ENCODE assay signal across 8 mouse cellular contexts in genomic region chr6:51468891-51469561, GRCm38 (mm10). TPM values are rescaled to one million over a fixed set of nuclear protein-coding genes. Genes with fewer than 3 reads are reported as not detected.
A peak's percentile ranks its signal among the peaks of the same experiment; 100 is the strongest.
DNase-seq lines count a peak whose midpoint lies in the region; ATAC-seq lines count a peak whose summit lies in the region.

No protein-coding gene starts in this region.

- no peaks in the 10 kb centered on the region for H3K9me3 ChIP-seq in hindbrain, embryonic 13.5 days

- under 1% methylated on average over 63 of the region's 63 CpGs for WGBS in hindbrain, embryonic 13.5 days

- H3K9ac ChIP-seq in hindbrain, embryonic 13.5 days: peak overlapping the region; percentile 100

- peak overlapping the region; percentile 100 for H3K27ac ChIP-seq in hindbrain, embryonic 13.5 days

- no peaks in the 10 kb centered on the region for H3K27me3 ChIP-seq in hindbrain, embryonic 13.5 days

- peak overlapping the region; percentile 98 for H3K4me3 ChIP-seq in hindbrain, embryonic 13.5 days

- peaks cover 28% of the 10 kb centered on the region for H3K36me3 ChIP-seq in hindbrain, embryonic 13.5 days

- DNase-seq in NIH3T3 (ENCODE audit: low read depth): peak; percentile 94
- peak; percentile 86 to 88 for DNase-seq in cerebellum, postnatal 14 days
- peak; percentile 50 to 72 for DNase-seq in frontal cortex, postnatal 14 days (ENCODE audit: low spot score in 2 of 2)
- peak; percentile 69 to 76 for DNase-seq in layer of hippocampus, postnatal 25 days (ENCODE audit: extremely low spot score in 1 of 2, low spot score in 1 of 2)
- peak; percentile 80 for DNase-seq in lung, postnatal 14 days
- peak; percentile 75 for DNase-seq in retina, adult 2 months (ENCODE audit: low read depth, low spot score)
- peak; percentile 84 for DNase-seq in thymus, postnatal 25 days

- ATAC-seq in hindbrain, embryonic 13.5 days (ENCODE audit: low FRiP score): peak; percentile 30

- H3K4me2 ChIP-seq in hindbrain, embryonic 13.5 days: peak overlapping the region; percentile 70

- peaks cover 41% of the 10 kb centered on the region for H3K4me1 ChIP-seq in hindbrain, embryonic 13.5 days (replicated peaks)

RNA-seq across cellular contexts. Expression of gene Hnrnpa2b1, which starts 0.7 kb away (rescaled TPM):
- polyA plus RNA-seq in hindbrain, embryonic 13.5 days (2015; fragmentation: Nextera tagmentation; extraction: Ambion mirVana): 1,784 and 1,810 TPM in 2 replicates
- 100 to 1,000 TPM; 444 to 529 TPM for total RNA-seq in layer of hippocampus, postnatal 25 days (2021)

RNA-seq across cellular contexts. Expression of gene Cbx3, which starts 1.1 kb away (rescaled TPM):
- 517 TPM in 2 replicates for polyA plus RNA-seq in hindbrain, embryonic 13.5 days (2015; fragmentation: Nextera tagmentation; extraction: Ambion mirVana)
- total RNA-seq in layer of hippocampus, postnatal 25 days (2021): 100 to 1,000 TPM; 138 to 145 TPM

RNA-seq across cellular contexts. Expression of gene Nfe2l3, which starts 36.6 kb away (rescaled TPM):
- polyA plus RNA-seq in hindbrain, embryonic 13.5 days (2015; fragmentation: Nextera tagmentation; extraction: Ambion mirVana): 4.0 and 5.0 TPM in 2 replicates
- total RNA-seq in layer of hippocampus, postnatal 25 days (2021): 1 to 10 TPM; 2.9 to 4.4 TPM

RNA-seq across cellular contexts. Expression of gene Snx10, which starts 54.7 kb away (rescaled TPM):
- 47.9 and 51.3 TPM in 2 replicates for polyA plus RNA-seq in hindbrain, embryonic 13.5 days (2015; fragmentation: Nextera tagmentation; extraction: Ambion mirVana)
- 100 to 1,000 TPM in 1 of 2 experiments, 10 to 100 TPM in 1; 99.1 to 114 TPM for total RNA-seq in layer of hippocampus, postnatal 25 days (2021)

Comparison
In these comparisons a context has a peak if more than half of its experiments do, and no peak if none do; other contexts are left out.
1. Peak in every context shown above with its lines: DNase-seq, ATAC-seq, H3K4me3 ChIP-seq and H3K27ac ChIP-seq.